ENCODE assay signal across 12 mouse cellular contexts in the genomic region with DNA sequence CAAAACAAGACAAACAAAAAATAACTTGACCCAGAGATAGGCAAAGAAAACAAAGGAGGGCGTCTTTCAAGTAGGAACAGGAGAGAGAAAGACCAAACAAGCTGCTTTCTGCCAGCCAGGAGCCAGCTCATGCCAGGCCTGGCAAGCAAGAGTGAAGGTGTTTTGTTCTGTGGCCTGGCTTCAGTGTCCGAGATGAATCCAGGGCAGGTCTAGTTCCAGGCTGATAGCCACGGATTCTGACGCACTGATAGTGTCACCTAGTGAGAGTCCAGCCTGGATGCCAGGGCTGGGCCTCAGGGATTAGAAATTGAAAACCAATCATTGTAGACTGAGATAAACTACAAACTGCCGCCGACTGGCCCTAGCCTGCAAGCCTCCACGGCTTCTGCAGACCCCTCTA. TPM values are rescaled to one million over a fixed set of nuclear protein-coding genes. Genes with fewer than 3 reads are reported as not detected.
DNase-seq lines count a peak whose midpoint lies in the region; ATAC-seq and TF ChIP-seq lines count a peak whose summit lies in the region.
"Had no signal": no experiment of that assay in that cellular context is flagged by ENCODE, and none has a peak within 500 bp of the region (broad histone marks: within the 10 kb centered on the region; RNA-seq: fewer than 3 reads in every experiment).

No protein-coding gene starts in this region.

- no peaks in the 10 kb centered on the region for H3K36me3 ChIP-seq in heart, embryonic 13.5 days
- peaks cover 0 to 19% of the 10 kb centered on the region in 2 experiments for H3K36me3 ChIP-seq in CH12.LX (replicated peaks in 1 of 2; ENCODE audit: control insufficient read depth in 1 of 2, insufficient read depth in 1 of 2, low read length in 1 of 2)
- H3K36me3 ChIP-seq in midbrain, embryonic 12.5 days = peaks cover 2% of the 10 kb centered on the region; the same call in 1 of the 2 replicates
- H3K36me3 ChIP-seq: embryonic facial prominence, embryonic 13.5 days had no signal

- no peaks in the 10 kb centered on the region for H3K79me2 ChIP-seq in CH12.LX (replicated peaks; ENCODE audit: control insufficient read depth, extremely low read depth, insufficient read depth, poor library complexity, severe bottlenecking)

- H3K4me1 ChIP-seq in heart, embryonic 13.5 days = peaks cover 35% of the 10 kb centered on the region
- peaks cover 8 to 31% of the 10 kb centered on the region in 2 experiments for H3K4me1 ChIP-seq in CH12.LX (ENCODE audit: control insufficient read depth in 1 of 2, insufficient read depth in 2 of 2)
- peaks cover 44% of the 10 kb centered on the region for H3K4me1 ChIP-seq in midbrain, embryonic 12.5 days

- no peaks in the 10 kb centered on the region for H3K9me3 ChIP-seq in heart, embryonic 13.5 days
- H3K9me3 ChIP-seq in CH12.LX (replicated peaks; ENCODE audit: low read length) = no peaks in the 10 kb centered on the region
- no peaks in the 10 kb centered on the region for H3K9me3 ChIP-seq in midbrain, embryonic 12.5 days
- H3K9me3 ChIP-seq: embryonic facial prominence, embryonic 13.5 days had no signal

- in situ Hi-C loops in CH12.LX (cut with MboI; ENCODE audit: low pct_ligation_motif_present, low pct_unique_long_range_greater_than_20kb, low sequenced_read_pairs) = no loop called here

- dilution Hi-C loops in CH12.LX (cut with MboI; ENCODE audit: extremely low pct_ligation_motif_present, extremely low pct_unique_long_range_greater_than_20kb, low sequenced_read_pairs) = no loop called here

- TF ChIP-seq CTCF in CH12.LX (conservative IDR thresholded peaks at IDR 0.05 in 1 of 2, IDR thresholded peaks at IDR 0.05 in 1 of 2; ENCODE audit: low read depth in 2 of 2, low read length in 2 of 2) = no peak

- H3K9ac ChIP-seq in heart, embryonic 13.5 days = peak overlapping the region; percentile 7; the same call in 1 of the 2 replicates
- H3K9ac ChIP-seq in CH12.LX (ENCODE audit: insufficient read depth, low read depth) = no peak overlapping the region
- H3K9ac ChIP-seq in midbrain, embryonic 12.5 days (replicated peaks) = no peak overlapping the region
- H3K9ac ChIP-seq: lung, embryonic 14.5 days had no signal

- H3K4me2 ChIP-seq in heart, embryonic 13.5 days = 0 out of 2 replicates have a peak overlapping the region, but pooled peaks have one; percentile 97
- H3K4me2 ChIP-seq in CH12.LX (ENCODE audit: insufficient read depth, low read depth, poor library complexity, severe bottlenecking) = peak overlapping the region; percentile 65; the same call in 1 of the 2 replicates
- H3K4me2 ChIP-seq in midbrain, embryonic 12.5 days (replicated peaks) = no peak overlapping the region

- WGBS in heart, embryonic 13.5 days = 51% methylated on average over 7 of the region's 7 CpGs
- WGBS in midbrain, embryonic 12.5 days = 65% methylated on average over 7 of the region's 7 CpGs

- ATAC-seq in cerebellum, adult (ENCODE audit: insufficient number of reproducible peaks, low FRiP score, low TSS enrichment) = no peak
- ATAC-seq in heart, embryonic 13.5 days (ENCODE audit: extremely low read depth, insufficient number of reproducible peaks, low FRiP score, low TSS enrichment) = no peak
- ATAC-seq in midbrain, embryonic 12.5 days (ENCODE audit: low FRiP score, low read depth) = no peak

- H3K27me3 ChIP-seq in heart, embryonic 13.5 days (replicated peaks) = peaks cover 55% of the 10 kb centered on the region
- H3K27me3 ChIP-seq in CH12.LX (replicated peaks) = peaks cover 17% of the 10 kb centered on the region
- peaks cover 30% of the 10 kb centered on the region for H3K27me3 ChIP-seq in midbrain, embryonic 12.5 days

- no peak for TF ChIP-seq RAD21 in CH12.LX (IDR thresholded peaks at IDR 0.05; ENCODE audit: low read depth, low read length)

- H3K27ac ChIP-seq in heart, embryonic 13.5 days (replicated peaks) = no peak overlapping the region
- no peak overlapping the region for H3K27ac ChIP-seq in CH12.LX (ENCODE audit: insufficient read depth, low read depth)
- H3K27ac ChIP-seq in midbrain, embryonic 12.5 days (replicated peaks) = 0 out of 2 replicates have a peak overlapping the region, but pooled peaks have one; percentile 7
- H3K27ac ChIP-seq: embryonic facial prominence, embryonic 13.5 days had no signal

- intact Hi-C loops in heart, postnatal 25 days (cut with DNase I) = no loop called here

- TF ChIP-seq POLR2A in CH12.LX (IDR thresholded peaks at IDR 0.05; ENCODE audit: low read depth, low read length) = no peak

- no peak overlapping the region for H3K4me3 ChIP-seq in heart, embryonic 13.5 days
- H3K4me3 ChIP-seq in CH12.LX (replicated peaks in 1 of 3; ENCODE audit: low read depth in 2 of 3, low read length in 2 of 3, poor library complexity in 1 of 3) = peak overlapping the region in 1 of 3 experiments; percentile 61
- no peak overlapping the region for H3K4me3 ChIP-seq in midbrain, embryonic 12.5 days

- no peak for TF ChIP-seq EP300 in CH12.LX (IDR thresholded peaks at IDR 0.05; ENCODE audit: low read length)

- peak; percentile 20 to 21 for DNase-seq in cerebellum, postnatal 25 days
- DNase-seq in heart, postnatal 25 days (ENCODE audit: low spot score) = no peak
- no peak for DNase-seq in CH12.LX (ENCODE audit: extremely low read depth)
- no peak for DNase-seq in urinary bladder, adult 18-20 months (ENCODE audit: low spot score in 2 of 2)
- no peak for DNase-seq in kidney, adult 18-20 months

TF ChIP-seq in CH12.LX, 34 proteins besides CTCF, POLR2A, EP300 and RAD21:
- no peak for TF ChIP-seq BHLHE40 (IDR thresholded peaks at IDR 0.05; ENCODE audit: low read depth, low read length)
TF ChIP-seq in CH12.LX: peak in this region for 0.

RNA-seq across cellular contexts. Expression of a gene that starts 0.7 kb away (rescaled TPM):
- polyA plus RNA-seq in heart, embryonic 13.5 days (2015; fragmentation: Nextera tagmentation; extraction: Ambion mirVana) = 1.3 TPM in 2 replicates
- 1 to 10 TPM; 1.3 to 1.5 TPM for total RNA-seq in heart, postnatal 25 days (2021)
- total RNA-seq in CH12.LX (2012; rRNA removed) (3.8 and 6.3 TPM in 2 replicates), CH12.LX (2014; rRNA removed) (5.8 and 9.4 TPM in 2 replicates)
- 5.7 and 6.0 TPM in 2 replicates for polyA plus RNA-seq in CH12.LX (2012; ENCODE audit: insufficient read length, low read depth)
- polyA plus RNA-seq in midbrain, embryonic 12.5 days (2016; fragmentation: Nextera tagmentation; extraction: Ambion mirVana) = 8.0 and 8.3 TPM in 2 replicates

RNA-seq across cellular contexts. Expression of a gene that starts 15.3 kb away (rescaled TPM):
- 16.5 and 20.8 TPM in 2 replicates for polyA plus RNA-seq in heart, embryonic 13.5 days (2015; fragmentation: Nextera tagmentation; extraction: Ambion mirVana)
- total RNA-seq in heart, postnatal 25 days (2021) = 10 to 100 TPM; 43.5 to 52.8 TPM
- total RNA-seq in CH12.LX (2012; rRNA removed) (103 and 132 TPM in 2 replicates), CH12.LX (2014; rRNA removed) (58.5 and 59.4 TPM in 2 replicates)
- polyA plus RNA-seq in CH12.LX (2012; ENCODE audit: insufficient read length, low read depth) = 148 and 181 TPM in 2 replicates
- polyA plus RNA-seq in midbrain, embryonic 12.5 days (2016; fragmentation: Nextera tagmentation; extraction: Ambion mirVana) = 24.4 and 29.3 TPM in 2 replicates

RNA-seq across cellular contexts. Expression of a gene that starts 30.0 kb away (rescaled TPM):
- polyA plus RNA-seq in heart, embryonic 13.5 days (2015; fragmentation: Nextera tagmentation; extraction: Ambion mirVana) = 0.32 and 0.39 TPM in 2 replicates
- total RNA-seq in heart, postnatal 25 days (2021) = under 1 TPM in 1 of 2 experiments, not detected in 1; 0.18 TPM
- 0.13 TPM in 1 of 2 replicates, not detected in the other for total RNA-seq in CH12.LX (2012; rRNA removed)
- not detected in 2 replicates for total RNA-seq in CH12.LX (2014; rRNA removed)
- 0.11 and 0.14 TPM in 2 replicates for polyA plus RNA-seq in CH12.LX (2012; ENCODE audit: insufficient read length, low read depth)
- polyA plus RNA-seq in midbrain, embryonic 12.5 days (2016; fragmentation: Nextera tagmentation; extraction: Ambion mirVana) = 0.87 and 1.8 TPM in 2 replicates
- total RNA-seq: gastrocnemius, postnatal 36 days; megakaryocyte progenitor cell, adult 5-6 weeks had no signal

RNA-seq across cellular contexts. Expression of a gene that starts 47.3 kb away (rescaled TPM):
- 9.5 and 10.8 TPM in 2 replicates for polyA plus RNA-seq in heart, embryonic 13.5 days (2015; fragmentation: Nextera tagmentation; extraction: Ambion mirVana)
- total RNA-seq in heart, postnatal 25 days (2021) = 1 to 10 TPM; 4.1 TPM
- total RNA-seq in CH12.LX (2012; rRNA removed) = 2.9 and 4.3 TPM in 2 replicates
- 2.3 and 2.5 TPM in 2 replicates for total RNA-seq in CH12.LX (2014; rRNA removed)
- polyA plus RNA-seq in CH12.LX (2012; ENCODE audit: insufficient read length, low read depth) = 5.7 and 7.0 TPM in 2 replicates
- 86.2 and 99.6 TPM in 2 replicates for polyA plus RNA-seq in midbrain, embryonic 12.5 days (2016; fragmentation: Nextera tagmentation; extraction: Ambion mirVana)
- total RNA-seq: megakaryocyte progenitor cell, adult 5-6 weeks had no signal

RNA-seq across cellular contexts. Expression of a gene that starts 50.0 kb away (rescaled TPM):
- polyA plus RNA-seq in heart, embryonic 13.5 days (2015; fragmentation: Nextera tagmentation; extraction: Ambion mirVana) = 19.8 and 24.5 TPM in 2 replicates
- 1 to 10 TPM; 4.7 to 7.2 TPM for total RNA-seq in heart, postnatal 25 days (2021)
- total RNA-seq in CH12.LX (2012; rRNA removed) (75.0 and 132 TPM in 2 replicates), CH12.LX (2014; rRNA removed) (21.0 and 23.4 TPM in 2 replicates)
- 22.2 and 27.6 TPM in 2 replicates for polyA plus RNA-seq in CH12.LX (2012; ENCODE audit: insufficient read length, low read depth)
- 5.7 and 9.2 TPM in 2 replicates for polyA plus RNA-seq in midbrain, embryonic 12.5 days (2016; fragmentation: Nextera tagmentation; extraction: Ambion mirVana)

Comparison
In these comparisons a context has a peak if more than half of its experiments do, and no peak if none do; other contexts are left out.
1. DNase-seq: peak in cerebellum, postnatal 25 days (2 of 2); none in heart, postnatal 25 days (single experiment), CH12.LX (single experiment), urinary bladder, adult 18-20 months (0 of 2) and kidney, adult 18-20 months (single experiment).